13 mouse cellular contexts compared by ENCODE assay signal in genomic region chr2:60814788-60815187, GRCm38 (mm10).
DNase-seq lines count a peak whose midpoint lies in the region; ATAC-seq and TF ChIP-seq lines count a peak whose summit lies in the region.
"Had no signal": no experiment of that assay in that cellular context is flagged by ENCODE, and none has a peak within 500 bp of the region (broad histone marks: within the 10 kb centered on the region; RNA-seq: fewer than 3 reads in every experiment).

No protein-coding gene starts in this region.

- no peak overlapping the region for H3K4me3 ChIP-seq in heart, embryonic 15.5 days
- H3K4me3 ChIP-seq in heart, embryonic 11.5 days (ENCODE audit: low read depth, low read length): no peak overlapping the region
- H3K4me3 ChIP-seq in left cerebral cortex, adult 2 months: no peak overlapping the region
- H3K4me3 ChIP-seq: hindbrain, embryonic 10.5 days; midbrain, embryonic 10.5 days had no signal

- peaks cover 39% of the 10 kb centered on the region for H3K4me1 ChIP-seq in heart, embryonic 15.5 days (replicated peaks)
- H3K4me1 ChIP-seq in heart, embryonic 11.5 days (ENCODE audit: control insufficient read depth, insufficient read depth, low read length): peaks cover 13% of the 10 kb centered on the region; the same call in 1 of the 2 replicates

- no peaks in the 10 kb centered on the region for H3K36me3 ChIP-seq in heart, embryonic 15.5 days
- no peaks in the 10 kb centered on the region for H3K36me3 ChIP-seq in heart, embryonic 11.5 days (ENCODE audit: control insufficient read depth, insufficient read depth, low read length)
- H3K36me3 ChIP-seq: hindbrain, embryonic 10.5 days; midbrain, embryonic 10.5 days had no signal

- H3K27ac ChIP-seq in heart, embryonic 15.5 days: peak overlapping the region; percentile 62
- H3K27ac ChIP-seq in heart, embryonic 11.5 days (ENCODE audit: low read depth, low read length): no peak overlapping the region
- H3K27ac ChIP-seq in left cerebral cortex, adult 2 months: peak overlapping the region; percentile 16; the same call in 1 of the 2 replicates
- H3K27ac ChIP-seq: hindbrain, embryonic 10.5 days; liver, embryonic 14.5 days; midbrain, embryonic 10.5 days had no signal

- H3K9me3 ChIP-seq in heart, embryonic 15.5 days (replicated peaks): no peaks in the 10 kb centered on the region
- no peaks in the 10 kb centered on the region for H3K9me3 ChIP-seq in heart, embryonic 11.5 days (replicated peaks; ENCODE audit: control insufficient read depth, low read length)
- H3K9me3 ChIP-seq: hindbrain, embryonic 10.5 days; midbrain, embryonic 10.5 days had no signal

- TF ChIP-seq CTCF in left cerebral cortex, adult 2 months (IDR thresholded peaks at IDR 0.05): no peak

- WGBS in heart, embryonic 15.5 days: 47% methylated on average over 6 of the region's 6 CpGs
- WGBS in heart, embryonic 11.5 days (ENCODE audit: insufficient replicate concordance): 83% methylated on average over 6 of the region's 6 CpGs

- H3K9ac ChIP-seq in heart, embryonic 15.5 days: no peak overlapping the region
- no peak overlapping the region for H3K9ac ChIP-seq in heart, embryonic 11.5 days (ENCODE audit: low read depth, low read length)
- H3K9ac ChIP-seq: forebrain, postnatal 0 days; liver, embryonic 14.5 days had no signal

- intact Hi-C loops in left cerebral cortex, adult 2 months (cut with DNase I): no loop called here

- 0 out of 2 replicates have a peak, but pooled peaks have one; percentile 47 for ATAC-seq in heart, embryonic 15.5 days (replicated peaks; ENCODE audit: insufficient number of reproducible peaks, insufficient read depth, low FRiP score, low read depth)
- ATAC-seq in heart, embryonic 11.5 days (replicated peaks; ENCODE audit: insufficient number of reproducible peaks, low FRiP score, low TSS enrichment): no peak

- no peaks in the 10 kb centered on the region for H3K27me3 ChIP-seq in heart, embryonic 15.5 days
- no peaks in the 10 kb centered on the region for H3K27me3 ChIP-seq in heart, embryonic 11.5 days (ENCODE audit: control insufficient read depth, insufficient read depth, low read length)

- H3K4me2 ChIP-seq in heart, embryonic 15.5 days: no peak overlapping the region
- H3K4me2 ChIP-seq in heart, embryonic 11.5 days: no peak overlapping the region

- DNase-seq in left cerebral cortex, adult 2 months (ENCODE audit: extremely low spot score in 1 of 2, low spot score in 2 of 2): no peak
- DNase-seq in left cerebral cortex, adult 9 months (ENCODE audit: low spot score in 2 of 2): no peak
- peak; percentile 51 for DNase-seq in 3T3-L1 (ENCODE audit: low read depth, low spot score)
- DNase-seq in adipocyte (ENCODE audit: low spot score): peak; percentile 68
- DNase-seq in urinary bladder, postnatal 10 days (ENCODE audit: low spot score): no peak
- DNase-seq: cerebellum, postnatal 10 days; forebrain, postnatal 0 days; gastrocnemius, postnatal 25 days had no signal

Comparison
In these comparisons a context has a peak if more than half of its experiments do, and no peak if none do; other contexts are left out.
1. DNase-seq: peak in 3T3-L1 (single experiment) and adipocyte (single experiment); none in left cerebral cortex, adult 2 months (0 of 2), left cerebral cortex, adult 9 months (0 of 2) and urinary bladder, postnatal 10 days (single experiment).